Mouse (Mus musculus) limb, embryonic 13.5 days (tissue): Measurements from ENCODE around the gene Cypt12. TPM values are rescaled to one million over a fixed set of nuclear protein-coding genes. Genes with fewer than 3 reads are reported as not detected.

ENCODE experiments used
- ATAC-seq: fragments of 200-750 bp; cut with Nextera tagmentation; 2 replicates; pipeline ENCODE4 v1.8.0; 2017; ENCODE audit warnings: low read depth, moderate number of reproducible peaks, moderate TSS enrichment; ENCODE audit not compliant: low FRiP score
- H3K27ac ChIP-seq: fragments of 300-500 bp; sonication (generic); 2 replicates; pipeline ENCODE4 v1.5.1; 2015; ENCODE audit warnings: inconsistent platforms, mild to moderate bottlenecking, moderate library complexity
- H3K27me3 ChIP-seq: fragments of 300-500 bp; sonication (generic); 2 replicates; pipeline ENCODE4 v1.6.1; 2015; ENCODE audit warnings: mild to moderate bottlenecking, inconsistent platforms
- H3K36me3 ChIP-seq: fragments of 300-500 bp; sonication (generic); 2 replicates; pipeline ENCODE4 v1.6.1; 2015; ENCODE audit warnings: inconsistent platforms, mild to moderate bottlenecking, moderate library complexity
- H3K4me1 ChIP-seq: fragments of 300-500 bp; sonication (generic); 2 replicates; pipeline ENCODE4 v1.6.1; 2015; ENCODE audit warnings: inconsistent platforms
- H3K4me2 ChIP-seq: fragments of 300-500 bp; sonication (generic); replicated peaks from 2 replicates; pipeline ENCODE4 v1.6.1; 2015; ENCODE audit warnings: inconsistent platforms, mild to moderate bottlenecking, moderate library complexity
- H3K4me3 ChIP-seq: fragments of 300-500 bp; sonication (generic); 2 replicates; pipeline ENCODE4 v1.5.1; 2015; ENCODE audit warnings: moderate library complexity, mild to moderate bottlenecking, inconsistent platforms
- H3K9ac ChIP-seq: fragments of 300-500 bp; sonication (generic); 2 replicates; pipeline ENCODE4 v1.6.1; 2015; ENCODE audit warnings: mild to moderate bottlenecking, inconsistent platforms
- H3K9me3 ChIP-seq: fragments of 300-500 bp; sonication (generic); 2 replicates; pipeline ENCODE4 v1.6.1; 2016; ENCODE audit warnings: inconsistent platforms
- WGBS: fragments of 180-500 bp; shearing (Covaris S2); methylation state at CpG from one replicate; pipeline ENCODE4 v1.1.7; 2015; 5-methylcytosine and 5-hydroxymethylcytosine counted together
- polyA plus RNA-seq: library from polyadenylated mRNA; unstranded; fragments of >200 nt; fragmentation: Nextera tagmentation; extraction: Ambion mirVana; gene quantifications from 2 replicates; pipeline ENCODE4 v1.2.1, GENCODE M21; 2015

The Cypt12 gene
- polyA plus RNA-seq, result not detected in 2 replicates

- no peak within 1 kb of the TSS for H3K27ac ChIP-seq
- no peaks in the 10 kb centered on the region for H3K9me3 ChIP-seq
- no peak within 1 kb of the TSS for H3K4me3 ChIP-seq
- WGBS, result 90% methylated on average over 13 of the region's 13 CpGs
- H3K36me3 ChIP-seq, result no peaks in the 10 kb centered on the region
- no peak within 1 kb of the TSS for H3K4me2 ChIP-seq
- no peaks in the 10 kb centered on the region for H3K4me1 ChIP-seq
- H3K9ac ChIP-seq, result no peak within 1 kb of the TSS
- H3K27me3 ChIP-seq, result no peaks in the 10 kb centered on the region
- ATAC-seq, result no peak
Measured at GRCm38 (mm10) chr3:17948299-17948698, at the start of gene Cypt12. Gene Cypt12, plus strand, starts transcription at chr3:17948410.

- H3K9me3 ChIP-seq, result no peaks in the 10 kb centered on the region; the same call in 1 of the 2 replicates
- no peaks in the 10 kb centered on the region for H3K27me3 ChIP-seq
- H3K27ac ChIP-seq, result no peak overlapping the region
- H3K9ac ChIP-seq, result no peak overlapping the region
- no peaks in the 10 kb centered on the region for H3K36me3 ChIP-seq
- no peaks in the 10 kb centered on the region for H3K4me1 ChIP-seq
- ATAC-seq, result no peak
- H3K4me2 ChIP-seq, result no peak overlapping the region
- H3K4me3 ChIP-seq, result no peak overlapping the region
Measured at GRCm38 (mm10) chr3:17913796-17914195, 34.4 kb upstream of the Cypt12 start.

- 81% methylated on average over 2 of the region's 2 CpGs for WGBS
- H3K9me3 ChIP-seq, result no peaks in the 10 kb centered on the region
- H3K36me3 ChIP-seq, result no peaks in the 10 kb centered on the region
- H3K4me1 ChIP-seq, result no peaks in the 10 kb centered on the region
- no peak overlapping the region for H3K4me2 ChIP-seq
- no peak for ATAC-seq
- H3K4me3 ChIP-seq, result no peak overlapping the region
- H3K9ac ChIP-seq, result no peak overlapping the region
- H3K27ac ChIP-seq, result no peak overlapping the region
- no peaks in the 10 kb centered on the region for H3K27me3 ChIP-seq
Measured at GRCm38 (mm10) chr3:17940206-17940605, 8.0 kb upstream of the Cypt12 start.
